Mouse (Mus musculus): ENCODE measurements around the gene Dach1. TPM values are rescaled to one million over a fixed set of nuclear protein-coding genes. Genes with fewer than 3 reads are reported as not detected.

The Dach1 gene
- polyA plus RNA-seq, 1 experiment from 2014 or later, result 24.8 TPM

GRCm38 (mm10) chr14:97881976-97882375, 287.6 kb downstream of the Dach1 start:
- no peaks in the 10 kb centered on the region for H3K27me3 ChIP-seq (ENCODE audit: control insufficient read depth, insufficient read depth, low read length)
- no peaks in the 10 kb centered on the region for H3K9me3 ChIP-seq (ENCODE audit: control insufficient read depth, low read length)
- H3K36me3 ChIP-seq (ENCODE audit: control insufficient read depth, insufficient read depth, low read length), result no peaks in the 10 kb centered on the region
- H3K27ac ChIP-seq (ENCODE audit: low read depth, low read length), result no peak overlapping the region
- H3K9ac ChIP-seq (replicated peaks; ENCODE audit: low read depth, low read length), result no peak overlapping the region
- no peak for ATAC-seq (ENCODE audit: low read depth)
- H3K4me3 ChIP-seq (ENCODE audit: low read depth, low read length), result no peak overlapping the region
- 49% methylated on average over 1 of the region's 1 CpGs for WGBS
- no peaks in the 10 kb centered on the region for H3K4me1 ChIP-seq (ENCODE audit: control insufficient read depth, insufficient read depth, low read length)
- H3K4me2 ChIP-seq (ENCODE audit: low read depth, low read length), result no peak overlapping the region

- Histone ChIP-seq H3K9ac (replicated peaks; ENCODE audit: low read depth, low read length) (no peak overlapping the region), H3K36me3 (ENCODE audit: control insufficient read depth, insufficient read depth, low read length) (no peaks in the 10 kb centered on the region), H3K4me3 (ENCODE audit: low read depth, low read length) (no peak overlapping the region), H3K4me2 (ENCODE audit: low read depth, low read length) (no peak overlapping the region), H3K9me3 (ENCODE audit: control insufficient read depth, low read length) (no peaks in the 10 kb centered on the region), H3K4me1 (ENCODE audit: control insufficient read depth, insufficient read depth, low read length) (peaks cover 8% of the 10 kb centered on the region; the same call in 1 of the 2 replicates), H3K27ac (ENCODE audit: low read depth, low read length) (no peak overlapping the region), H3K27me3 (ENCODE audit: control insufficient read depth, insufficient read depth, low read length) (no peaks in the 10 kb centered on the region)
- WGBS, result 11% methylated on average over 2 of the region's 2 CpGs
- ATAC-seq (ENCODE audit: low read depth), result no peak
These were observed 298.6 kb downstream of the Dach1 start for GRCm38 (mm10) chr14:97871001-97871400.

- no peaks in the 10 kb centered on the region for H3K9me3 ChIP-seq (ENCODE audit: control insufficient read depth, low read length)
- no peak overlapping the region for H3K4me2 ChIP-seq (ENCODE audit: low read depth, low read length)
- no peaks in the 10 kb centered on the region for H3K27me3 ChIP-seq (ENCODE audit: control insufficient read depth, insufficient read depth, low read length)
- H3K9ac ChIP-seq (replicated peaks; ENCODE audit: low read depth, low read length), result no peak overlapping the region
- H3K4me3 ChIP-seq (ENCODE audit: low read depth, low read length), result no peak overlapping the region
- 37% methylated on average over 3 of the region's 3 CpGs for WGBS
- H3K36me3 ChIP-seq (ENCODE audit: control insufficient read depth, insufficient read depth, low read length), result no peaks in the 10 kb centered on the region
- peak; percentile 51; the same call in 1 of the 2 replicates for ATAC-seq (ENCODE audit: low read depth)
- H3K4me1 ChIP-seq (ENCODE audit: control insufficient read depth, insufficient read depth, low read length), result no peaks in the 10 kb centered on the region
- no peak overlapping the region for H3K27ac ChIP-seq (ENCODE audit: low read depth, low read length)
These were observed 311.2 kb downstream of the Dach1 start for GRCm38 (mm10) chr14:97858384-97858783.

GRCm38 (mm10) chr14:97857276-97857675, 312.3 kb downstream of the Dach1 start:
- no peaks in the 10 kb centered on the region for H3K4me1 ChIP-seq (ENCODE audit: control insufficient read depth, insufficient read depth, low read length)
- ATAC-seq (ENCODE audit: low read depth), result no peak
- H3K36me3 ChIP-seq (ENCODE audit: control insufficient read depth, insufficient read depth, low read length), result no peaks in the 10 kb centered on the region
- H3K4me2 ChIP-seq (ENCODE audit: low read depth, low read length), result no peak overlapping the region
- no peaks in the 10 kb centered on the region for H3K9me3 ChIP-seq (ENCODE audit: control insufficient read depth, low read length)
- H3K4me3 ChIP-seq (ENCODE audit: low read depth, low read length), result no peak overlapping the region
- H3K27ac ChIP-seq (ENCODE audit: low read depth, low read length), result no peak overlapping the region
- H3K27me3 ChIP-seq (ENCODE audit: control insufficient read depth, insufficient read depth, low read length), result no peaks in the 10 kb centered on the region
- H3K9ac ChIP-seq (replicated peaks; ENCODE audit: low read depth, low read length), result no peak overlapping the region
- WGBS, result 27% methylated on average over 2 of the region's 2 CpGs

- H3K4me1 ChIP-seq (ENCODE audit: control insufficient read depth, insufficient read depth, low read length), result no peaks in the 10 kb centered on the region
- 0 out of 2 replicates have a peak, but pooled peaks have one; percentile 56 for ATAC-seq (ENCODE audit: low read depth)
- no peak overlapping the region for H3K4me2 ChIP-seq (ENCODE audit: low read depth, low read length)
- H3K27me3 ChIP-seq (ENCODE audit: control insufficient read depth, insufficient read depth, low read length), result no peaks in the 10 kb centered on the region
- H3K4me3 ChIP-seq (ENCODE audit: low read depth, low read length), result no peak overlapping the region
- H3K36me3 ChIP-seq (ENCODE audit: control insufficient read depth, insufficient read depth, low read length), result no peaks in the 10 kb centered on the region
- no peak overlapping the region for H3K9ac ChIP-seq (replicated peaks; ENCODE audit: low read depth, low read length)
- no peaks in the 10 kb centered on the region for H3K9me3 ChIP-seq (ENCODE audit: control insufficient read depth, low read length)
- H3K27ac ChIP-seq (ENCODE audit: low read depth, low read length), result no peak overlapping the region
- 40% methylated on average over 1 of the region's 1 CpGs for WGBS
These were observed 314.2 kb downstream of the Dach1 start for GRCm38 (mm10) chr14:97855345-97855744.

- Histone ChIP-seq H3K9ac (replicated peaks; ENCODE audit: low read depth, low read length) (no peak overlapping the region), H3K4me1 (ENCODE audit: control insufficient read depth, insufficient read depth, low read length) (no peaks in the 10 kb centered on the region), H3K27me3 (ENCODE audit: control insufficient read depth, insufficient read depth, low read length) (no peaks in the 10 kb centered on the region), H3K4me3 (ENCODE audit: low read depth, low read length) (no peak overlapping the region), H3K27ac (ENCODE audit: low read depth, low read length) (no peak overlapping the region), H3K9me3 (ENCODE audit: control insufficient read depth, low read length) (no peaks in the 10 kb centered on the region), H3K4me2 (ENCODE audit: low read depth, low read length) (no peak overlapping the region), H3K36me3 (ENCODE audit: control insufficient read depth, insufficient read depth, low read length) (no peaks in the 10 kb centered on the region)
- WGBS, result 68% methylated on average over 4 of the region's 4 CpGs
- ATAC-seq (ENCODE audit: low read depth), result no peak
These were observed 319.1 kb downstream of the Dach1 start for GRCm38 (mm10) chr14:97850486-97850885.

GRCm38 (mm10) chr14:97847641-97848040, 321.9 kb downstream of the Dach1 start:
- ATAC-seq (ENCODE audit: low read depth), result no peak
- Histone ChIP-seq H3K27me3 (ENCODE audit: control insufficient read depth, insufficient read depth, low read length) (no peaks in the 10 kb centered on the region), H3K9me3 (ENCODE audit: control insufficient read depth, low read length) (no peaks in the 10 kb centered on the region), H3K4me3 (ENCODE audit: low read depth, low read length) (no peak overlapping the region), H3K4me2 (ENCODE audit: low read depth, low read length) (no peak overlapping the region), H3K4me1 (ENCODE audit: control insufficient read depth, insufficient read depth, low read length) (no peaks in the 10 kb centered on the region), H3K9ac (replicated peaks; ENCODE audit: low read depth, low read length) (no peak overlapping the region), H3K36me3 (ENCODE audit: control insufficient read depth, insufficient read depth, low read length) (no peaks in the 10 kb centered on the region), H3K27ac (ENCODE audit: low read depth, low read length) (no peak overlapping the region)
- WGBS, result 54% methylated on average over 1 of the region's 1 CpGs

- WGBS, result 86% methylated on average over 5 of the region's 5 CpGs
These were observed 330.3 kb downstream of the Dach1 start for GRCm38 (mm10) chr14:97839275-97839674.

GRCm38 (mm10) chr14:97829865-97830264, 339.7 kb downstream of the Dach1 start:
- H3K4me3 ChIP-seq (ENCODE audit: low read depth, low read length), result no peak overlapping the region
- no peak for ATAC-seq (ENCODE audit: low read depth)
- no peaks in the 10 kb centered on the region for H3K36me3 ChIP-seq (ENCODE audit: control insufficient read depth, insufficient read depth, low read length)
- WGBS, result 81% methylated on average over 3 of the region's 3 CpGs
- H3K27ac ChIP-seq (ENCODE audit: low read depth, low read length), result no peak overlapping the region
- no peaks in the 10 kb centered on the region for H3K4me1 ChIP-seq (ENCODE audit: control insufficient read depth, insufficient read depth, low read length)
- no peak overlapping the region for H3K9ac ChIP-seq (replicated peaks; ENCODE audit: low read depth, low read length)
- no peaks in the 10 kb centered on the region for H3K27me3 ChIP-seq (ENCODE audit: control insufficient read depth, insufficient read depth, low read length)
- no peaks in the 10 kb centered on the region for H3K9me3 ChIP-seq (ENCODE audit: control insufficient read depth, low read length)
- no peak overlapping the region for H3K4me2 ChIP-seq (ENCODE audit: low read depth, low read length)

More at GRCm38 (mm10) chr14:97839275-97839674, 330.3 kb downstream of the Dach1 start:
- H3K36me3 ChIP-seq (ENCODE audit: control insufficient read depth, insufficient read depth, low read length), result no peaks in the 10 kb centered on the region
- H3K9me3 ChIP-seq (ENCODE audit: control insufficient read depth, low read length), result no peaks in the 10 kb centered on the region
- no peak overlapping the region for H3K9ac ChIP-seq (replicated peaks; ENCODE audit: low read depth, low read length)
- H3K4me2 ChIP-seq (ENCODE audit: low read depth, low read length), result no peak overlapping the region
- no peak for ATAC-seq (ENCODE audit: low read depth)
- no peaks in the 10 kb centered on the region for H3K4me1 ChIP-seq (ENCODE audit: control insufficient read depth, insufficient read depth, low read length)
- no peaks in the 10 kb centered on the region for H3K27me3 ChIP-seq (ENCODE audit: control insufficient read depth, insufficient read depth, low read length)
- no peak overlapping the region for H3K27ac ChIP-seq (ENCODE audit: low read depth, low read length)
- H3K4me3 ChIP-seq (ENCODE audit: low read depth, low read length), result no peak overlapping the region
